Mouse (Mus musculus): Measurements from ENCODE around the gene Gm10718.
A peak's percentile ranks its signal among the peaks of the same experiment; 100 is the strongest.
"Not testable (repeated sequence)": the region's sequence is repeated elsewhere in the genome, so short reads cannot be mapped to it uniquely, and the experiment has no call there.

Gm10718 gene

DNA sequence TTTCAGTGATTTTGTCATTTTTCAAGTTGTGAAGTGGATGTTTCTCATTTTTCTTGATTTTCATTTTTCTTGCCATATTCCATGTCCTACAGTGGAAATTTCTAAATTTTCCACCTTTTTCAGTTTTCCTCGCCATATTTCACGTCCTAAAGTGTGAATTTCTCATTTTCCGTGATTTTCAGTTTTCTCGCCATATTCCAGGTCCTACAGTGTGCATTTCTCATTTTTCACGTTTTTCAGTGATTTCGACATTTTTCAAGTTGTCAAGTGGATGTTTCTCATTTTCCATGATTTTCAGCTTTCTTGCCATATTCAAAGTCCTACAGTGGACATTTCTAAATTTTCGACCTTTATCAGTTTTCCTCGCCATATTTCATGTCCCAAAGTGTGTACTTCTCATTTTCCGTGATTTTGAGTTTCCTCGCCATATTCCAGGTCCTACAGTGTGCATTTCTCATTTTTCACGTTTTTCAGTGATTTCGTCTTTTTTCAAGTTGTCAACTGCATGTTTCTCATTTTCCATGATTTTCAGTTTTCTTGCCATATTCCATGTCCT is 1.6 kb downstream of the Gm10718 start, which contains the start of gene Gm10717:
Gm10717 (plus strand) TSS at position 506 of the 556 bp plus-strand sequence.
- not testable (repeated sequence) for DNase-seq (ENCODE audit: low read depth, low spot score)

GRCm38 (mm10) chr9:3025653-3026052 is 2.3 kb downstream of the Gm10718 start:
- not testable (repeated sequence) for DNase-seq (ENCODE audit: low read depth, low spot score)

DNA sequence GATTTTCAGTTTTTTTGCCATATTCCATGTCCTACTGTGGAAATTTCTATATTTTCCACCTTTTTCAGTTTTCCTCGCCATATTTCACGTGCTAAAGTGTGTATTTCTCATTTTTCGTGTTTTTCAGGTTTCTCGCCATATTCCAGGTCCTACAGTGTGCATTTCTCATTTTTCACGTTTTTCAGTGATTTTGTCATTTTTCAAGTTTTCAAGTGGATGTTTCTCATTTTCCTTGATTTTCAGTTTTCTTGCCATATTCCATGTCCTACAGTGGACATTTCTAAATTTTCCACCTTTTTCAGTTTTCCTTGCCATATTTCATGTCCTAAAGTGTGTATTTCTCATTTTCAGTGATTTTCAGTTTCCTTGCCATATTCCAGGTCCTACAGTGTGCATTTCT is 2.8 kb downstream of the Gm10718 start:
- DNase-seq (ENCODE audit: low read depth, low spot score): not testable (repeated sequence)

DNA sequence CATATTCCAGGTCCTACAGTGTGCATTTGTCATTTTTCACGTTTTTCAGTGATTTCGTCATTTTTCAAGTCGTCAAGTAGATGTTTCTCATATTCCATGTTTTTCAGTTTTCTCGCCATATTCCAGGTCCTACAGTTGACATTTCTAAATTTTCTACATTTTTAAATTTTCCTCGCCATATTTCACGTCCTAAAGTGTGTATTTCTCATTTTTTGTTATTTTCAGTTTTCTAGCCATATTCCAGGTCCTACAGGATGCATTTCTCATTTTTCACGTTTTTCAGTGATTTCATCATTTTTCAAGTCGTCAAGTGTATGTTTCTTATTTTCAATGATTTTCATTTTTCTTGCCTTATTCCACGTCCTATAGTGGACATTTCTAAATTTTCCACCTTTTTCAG is 3.4 kb downstream of the Gm10718 start:
- DNase-seq (ENCODE audit: low read depth, low spot score): not testable (repeated sequence)

DNA sequence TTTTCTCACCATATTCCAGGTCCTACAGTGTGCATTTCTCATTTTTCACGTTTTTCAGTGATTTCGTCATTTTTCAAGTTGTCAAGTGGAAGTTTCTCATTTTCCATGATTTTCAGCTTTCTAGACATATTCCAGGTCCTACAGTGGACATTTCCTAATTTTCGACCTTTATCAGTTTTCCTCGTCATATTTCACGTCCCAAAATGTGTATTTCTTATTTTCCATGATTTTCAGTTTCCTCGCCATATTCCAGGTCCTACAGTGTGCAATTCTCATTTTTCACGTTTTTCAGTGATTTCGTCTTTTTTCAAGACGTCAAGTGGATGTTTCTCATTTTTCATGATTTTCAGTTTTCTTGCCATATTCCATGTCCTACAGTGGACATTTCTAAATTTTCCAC is 3.9 kb downstream of the Gm10718 start:
- peak; percentile 58 for DNase-seq (ENCODE audit: low read depth, low spot score)

- DNase-seq (ENCODE audit: low read depth, low spot score): not testable (repeated sequence)
Measured at GRCm38 (mm10) chr9:3029276-3030000, 6.1 kb downstream of the Gm10718 start.

DNA sequence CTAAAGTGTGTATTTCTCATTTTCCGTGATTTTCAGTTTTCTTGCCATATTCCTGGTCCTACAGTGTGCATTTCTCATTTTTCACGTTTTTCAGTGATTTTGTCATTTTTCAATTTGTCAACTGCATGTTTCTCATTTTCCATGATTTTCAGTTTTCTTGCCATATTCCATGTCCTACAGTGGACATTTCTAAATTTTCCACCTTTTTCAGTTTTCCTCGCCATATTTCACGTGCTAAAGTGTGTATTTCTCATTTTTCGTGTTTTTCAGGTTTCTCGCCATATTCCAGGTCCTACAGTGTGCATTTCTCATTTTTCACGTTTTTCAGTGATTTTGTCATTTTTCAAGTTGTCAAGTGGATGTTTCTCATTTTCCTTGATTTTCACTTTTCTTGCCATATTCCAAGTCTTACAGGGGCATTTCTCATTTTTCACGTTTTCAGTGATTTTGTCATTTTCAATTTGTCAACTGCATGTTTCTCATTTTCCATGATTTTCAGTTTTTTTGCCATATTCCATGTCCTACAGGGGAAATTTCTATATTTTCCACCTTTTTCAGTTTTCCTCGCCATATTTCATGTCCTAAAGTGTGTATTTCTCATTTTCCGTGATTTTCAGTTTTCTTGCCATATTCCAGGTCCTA is 7.5 kb downstream of the Gm10718 start:
- DNase-seq (ENCODE audit: low read depth, low spot score): peak; percentile 80

GRCm38 (mm10) chr9:3034299-3034698 is 11.0 kb downstream of the Gm10718 start, which contains the start of gene Gm17535:
Gene Gm17535, plus strand, starts transcription at chr9:3034599.
- DNase-seq (ENCODE audit: low read depth, low spot score): not testable (repeated sequence)

- not testable (repeated sequence) for DNase-seq (ENCODE audit: low read depth, low spot score)
Measured at GRCm38 (mm10) chr9:3036577-3036976, 13.2 kb downstream of the Gm10718 start, which contains the start of gene Gm10715. Gene Gm10715, plus strand, starts transcription at chr9:3036877.

- peak; percentile 4 for DNase-seq (ENCODE audit: low read depth, low spot score)
Measured at GRCm38 (mm10) chr9:3038161-3038560, 14.8 kb downstream of the Gm10718 start.

All from CD4-positive helper T cell, adult 2 months (primary cell).